Mouse (Mus musculus): ENCODE results near the gene Fancf. TPM values are rescaled to one million over a fixed set of nuclear protein-coding genes. Genes with fewer than 3 reads are reported as not detected.

Gene Fancf
- polyA plus RNA-seq, 1 experiment: 14.4 TPM

DNA sequence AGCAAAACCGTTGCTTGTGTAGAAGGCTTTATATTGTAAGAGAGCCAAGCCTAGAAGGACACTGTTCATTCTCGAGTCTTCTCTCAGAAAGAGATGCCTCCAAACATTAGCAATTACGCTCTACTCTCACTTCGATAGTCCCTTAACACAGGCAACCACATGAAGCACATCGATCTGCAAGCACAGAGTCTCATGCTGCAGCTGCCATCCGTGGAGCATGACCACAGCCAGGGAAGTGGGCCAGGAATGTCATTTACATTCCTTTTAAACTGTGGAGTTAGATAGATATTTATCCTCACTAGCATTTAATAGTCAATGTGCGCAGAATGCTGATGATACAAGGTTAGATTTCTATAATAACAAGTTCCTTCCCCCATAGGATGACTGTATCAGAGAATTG lies 21.6 kb downstream of the Fancf start:
- Histone ChIP-seq H3K36me3 (ENCODE audit: control insufficient read depth, insufficient read depth, low read length) (no peaks in the 10 kb centered on the region), H3K4me3 (ENCODE audit: low read depth, low read length) (no peak overlapping the region), H3K27me3 (ENCODE audit: control insufficient read depth, insufficient read depth, low read length) (no peaks in the 10 kb centered on the region), H3K27ac (ENCODE audit: insufficient read depth, low read depth, low read length) (no peak overlapping the region), H3K4me1 (ENCODE audit: control insufficient read depth, insufficient read depth, insufficient read length, low read length) (no peaks in the 10 kb centered on the region)
- TF ChIP-seq POLR2A (IDR thresholded peaks at IDR 0.05; ENCODE audit: low read depth, low read length) (no peak), CTCF (IDR thresholded peaks at IDR 0.05; ENCODE audit: extremely low read depth, insufficient read length, insufficient replicate concordance, low read depth, low read length) (no peak)
- WGBS: 72% methylated on average over 7 of the region's 7 CpGs

DNA sequence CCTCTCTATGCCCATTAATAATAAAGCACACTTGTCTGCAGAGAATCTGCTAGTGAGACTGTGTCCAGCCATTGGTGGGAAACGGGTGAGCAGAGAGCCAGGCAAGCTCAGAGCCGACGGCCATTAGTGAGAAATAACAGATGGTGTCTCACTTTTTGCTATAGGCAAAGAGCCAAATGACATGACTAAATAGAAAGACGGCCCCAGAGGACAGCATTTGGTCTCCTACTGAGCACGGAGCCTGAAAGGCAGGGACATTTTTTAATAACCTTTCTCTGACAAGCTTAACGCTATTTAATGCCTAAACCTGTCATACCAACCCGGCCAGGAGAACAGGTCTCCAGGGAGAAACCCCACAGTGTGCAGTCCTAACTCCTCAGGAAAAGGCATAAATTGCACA lies 30.1 kb downstream of the Fancf start:
- Histone ChIP-seq H3K36me3 (ENCODE audit: control insufficient read depth, insufficient read depth, low read length) (no peaks in the 10 kb centered on the region), H3K27me3 (ENCODE audit: control insufficient read depth, insufficient read depth, low read length) (no peaks in the 10 kb centered on the region), H3K4me1 (ENCODE audit: control insufficient read depth, insufficient read depth, insufficient read length, low read length) (no peaks in the 10 kb centered on the region), H3K4me3 (ENCODE audit: low read depth, low read length) (no peak overlapping the region), H3K27ac (ENCODE audit: insufficient read depth, low read depth, low read length) (no peak overlapping the region)
- WGBS: 66% methylated on average over 7 of the region's 7 CpGs
- no peak for TF ChIP-seq CTCF (IDR thresholded peaks at IDR 0.05; ENCODE audit: extremely low read depth, insufficient read length, insufficient replicate concordance, low read depth, low read length)
- no peak for TF ChIP-seq POLR2A (IDR thresholded peaks at IDR 0.05; ENCODE audit: low read depth, low read length)

DNA sequence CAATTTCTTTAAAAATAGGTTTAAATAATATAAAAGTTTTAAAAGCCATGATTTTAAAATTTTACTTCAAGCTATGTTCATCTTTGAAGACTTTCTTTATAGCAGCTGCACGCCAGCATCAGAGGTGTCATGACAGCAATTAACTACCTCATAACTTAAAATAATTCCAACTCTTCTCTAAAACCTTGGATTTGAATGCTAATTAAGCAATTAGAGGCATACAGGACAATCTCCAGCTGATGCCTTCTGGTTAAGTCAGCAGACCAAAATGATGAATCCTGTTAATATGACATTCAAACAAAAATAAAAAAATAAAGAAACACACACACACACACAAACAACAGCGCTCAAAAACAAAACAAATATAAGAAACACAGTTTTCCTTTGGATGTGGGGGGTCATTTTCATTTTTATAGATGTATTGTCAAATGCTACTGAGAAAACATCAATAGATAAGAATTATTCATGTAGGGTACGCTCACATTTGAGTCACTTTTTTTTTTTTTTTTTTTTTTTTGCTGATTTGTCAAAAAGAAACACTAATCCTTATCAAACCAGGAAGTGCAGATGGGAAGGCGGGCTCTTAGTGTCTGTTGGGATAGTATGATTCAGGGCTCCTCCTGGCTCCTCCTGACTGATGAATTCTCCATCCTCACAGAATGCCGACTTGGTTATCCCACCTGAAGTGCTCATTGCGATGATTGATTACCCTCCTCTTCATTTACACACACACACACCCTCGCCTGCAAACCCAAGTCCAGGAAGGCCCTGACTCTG lies 38.3 kb downstream of the Fancf start:
- H3K27me3 ChIP-seq (ENCODE audit: control insufficient read depth, insufficient read depth, low read length): no peaks in the 10 kb centered on the region
- no peaks in the 10 kb centered on the region for H3K36me3 ChIP-seq (ENCODE audit: control insufficient read depth, insufficient read depth, low read length)
- H3K4me1 ChIP-seq (ENCODE audit: control insufficient read depth, insufficient read depth, insufficient read length, low read length): no peaks in the 10 kb centered on the region
- no peak overlapping the region for H3K27ac ChIP-seq (ENCODE audit: insufficient read depth, low read depth, low read length)
- H3K4me3 ChIP-seq (ENCODE audit: low read depth, low read length): no peak overlapping the region
- WGBS: 69% methylated on average over 7 of the region's 7 CpGs
- TF ChIP-seq POLR2A (IDR thresholded peaks at IDR 0.05; ENCODE audit: low read depth, low read length): no peak
- no peak for TF ChIP-seq CTCF (IDR thresholded peaks at IDR 0.05; ENCODE audit: extremely low read depth, insufficient read length, insufficient replicate concordance, low read depth, low read length)

DNA sequence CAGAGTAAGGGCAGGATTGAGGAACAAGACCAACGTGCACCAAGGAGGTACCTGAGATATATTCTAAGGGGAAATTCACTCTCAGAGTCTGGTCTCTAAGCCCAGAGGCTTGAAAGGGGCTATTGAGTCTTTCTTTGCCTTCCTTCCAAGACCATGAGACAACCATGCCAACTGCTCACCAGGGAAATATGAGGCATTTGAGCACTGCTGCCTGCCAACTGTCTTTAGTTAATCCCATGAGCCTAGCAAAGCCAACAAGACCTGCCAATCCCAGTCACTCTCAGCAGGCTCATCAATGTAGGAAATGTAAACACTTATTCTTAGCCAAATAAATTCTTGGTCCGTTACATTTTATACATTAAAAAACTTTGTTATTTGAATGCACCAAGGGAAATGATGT lies 40.6 kb downstream of the Fancf start:
- H3K4me1 ChIP-seq (ENCODE audit: control insufficient read depth, insufficient read depth, insufficient read length, low read length): no peaks in the 10 kb centered on the region
- H3K27me3 ChIP-seq (ENCODE audit: control insufficient read depth, insufficient read depth, low read length): no peaks in the 10 kb centered on the region
- no peak overlapping the region for H3K27ac ChIP-seq (ENCODE audit: insufficient read depth, low read depth, low read length)
- 56% methylated on average over 2 of the region's 2 CpGs for WGBS
- TF ChIP-seq POLR2A (IDR thresholded peaks at IDR 0.05; ENCODE audit: low read depth, low read length) (no peak), CTCF (IDR thresholded peaks at IDR 0.05; ENCODE audit: extremely low read depth, insufficient read length, insufficient replicate concordance, low read depth, low read length) (no peak)
- no peaks in the 10 kb centered on the region for H3K36me3 ChIP-seq (ENCODE audit: control insufficient read depth, insufficient read depth, low read length)
- no peak overlapping the region for H3K4me3 ChIP-seq (ENCODE audit: low read depth, low read length)

DNA sequence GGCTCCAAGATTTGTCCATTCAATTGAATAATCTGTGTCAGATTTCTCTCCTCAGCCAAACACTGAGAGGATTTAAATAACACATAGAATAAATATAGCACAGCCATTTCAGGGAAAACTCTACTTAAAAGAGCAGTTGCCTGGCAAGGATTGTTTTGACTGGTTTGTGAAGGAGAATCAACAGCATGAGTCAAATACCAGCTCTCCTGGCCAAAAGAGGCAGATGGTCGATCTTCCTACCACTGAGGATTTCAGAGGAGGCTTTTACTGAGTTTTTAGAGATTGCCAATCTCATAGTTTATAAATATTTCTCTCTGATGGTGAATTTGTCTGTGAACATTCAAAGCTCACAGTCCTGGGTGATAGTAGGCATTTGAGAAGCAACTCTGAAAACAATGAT lies 42.2 kb downstream of the Fancf start:
- TF ChIP-seq POLR2A (IDR thresholded peaks at IDR 0.05; ENCODE audit: low read depth, low read length) (no peak), CTCF (IDR thresholded peaks at IDR 0.05; ENCODE audit: extremely low read depth, insufficient read length, insufficient replicate concordance, low read depth, low read length) (no peak)
- Histone ChIP-seq H3K27ac (ENCODE audit: insufficient read depth, low read depth, low read length) (no peak overlapping the region), H3K4me3 (ENCODE audit: low read depth, low read length) (no peak overlapping the region), H3K36me3 (ENCODE audit: control insufficient read depth, insufficient read depth, low read length) (no peaks in the 10 kb centered on the region), H3K4me1 (ENCODE audit: control insufficient read depth, insufficient read depth, insufficient read length, low read length) (no peaks in the 10 kb centered on the region), H3K27me3 (ENCODE audit: control insufficient read depth, insufficient read depth, low read length) (no peaks in the 10 kb centered on the region)
- 72% methylated on average over 1 of the region's 1 CpGs for WGBS

DNA sequence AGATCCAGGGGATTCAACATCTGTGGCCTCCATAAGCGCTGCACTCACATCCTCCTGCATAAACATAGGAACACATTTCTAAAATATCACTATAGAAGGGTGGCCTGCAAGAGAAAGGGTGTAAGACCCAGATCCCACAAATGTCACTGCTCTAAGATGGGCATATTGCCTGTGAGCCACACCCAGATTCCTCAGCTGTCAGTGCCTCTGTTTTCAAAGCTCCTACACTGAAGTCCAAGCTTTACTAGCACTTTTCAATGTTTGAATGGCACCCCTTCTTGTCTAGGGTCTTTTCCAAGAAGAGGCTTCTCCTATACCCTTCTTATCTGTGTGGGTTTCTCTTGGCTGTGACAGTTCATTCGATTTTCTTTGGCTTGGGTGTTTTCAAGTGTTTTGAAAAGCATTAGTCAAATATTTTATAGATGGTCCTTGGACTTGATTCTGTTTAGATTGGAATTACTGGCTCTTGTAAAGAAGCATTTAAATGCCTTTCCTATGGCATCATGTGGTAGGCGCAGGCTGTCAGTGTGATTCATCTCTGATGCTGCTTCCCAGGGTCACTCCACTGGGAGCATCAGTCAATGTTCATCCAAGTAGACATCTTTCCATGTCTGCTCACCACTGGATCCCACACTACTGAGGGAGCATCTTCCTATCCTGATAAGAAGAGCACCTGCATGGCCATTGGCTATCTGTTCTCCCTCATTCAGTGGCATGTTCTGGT lies 43.7 kb downstream of the Fancf start:
- Histone ChIP-seq H3K4me3 (ENCODE audit: low read depth, low read length) (no peak overlapping the region), H3K27ac (ENCODE audit: insufficient read depth, low read depth, low read length) (no peak overlapping the region), H3K36me3 (ENCODE audit: control insufficient read depth, insufficient read depth, low read length) (no peaks in the 10 kb centered on the region), H3K27me3 (ENCODE audit: control insufficient read depth, insufficient read depth, low read length) (no peaks in the 10 kb centered on the region), H3K4me1 (ENCODE audit: control insufficient read depth, insufficient read depth, insufficient read length, low read length) (no peaks in the 10 kb centered on the region)
- TF ChIP-seq CTCF (IDR thresholded peaks at IDR 0.05; ENCODE audit: extremely low read depth, insufficient read length, insufficient replicate concordance, low read depth, low read length): no peak
- no peak for TF ChIP-seq POLR2A (IDR thresholded peaks at IDR 0.05; ENCODE audit: low read depth, low read length)
- WGBS: 58% methylated on average over 3 of the region's 3 CpGs

DNA sequence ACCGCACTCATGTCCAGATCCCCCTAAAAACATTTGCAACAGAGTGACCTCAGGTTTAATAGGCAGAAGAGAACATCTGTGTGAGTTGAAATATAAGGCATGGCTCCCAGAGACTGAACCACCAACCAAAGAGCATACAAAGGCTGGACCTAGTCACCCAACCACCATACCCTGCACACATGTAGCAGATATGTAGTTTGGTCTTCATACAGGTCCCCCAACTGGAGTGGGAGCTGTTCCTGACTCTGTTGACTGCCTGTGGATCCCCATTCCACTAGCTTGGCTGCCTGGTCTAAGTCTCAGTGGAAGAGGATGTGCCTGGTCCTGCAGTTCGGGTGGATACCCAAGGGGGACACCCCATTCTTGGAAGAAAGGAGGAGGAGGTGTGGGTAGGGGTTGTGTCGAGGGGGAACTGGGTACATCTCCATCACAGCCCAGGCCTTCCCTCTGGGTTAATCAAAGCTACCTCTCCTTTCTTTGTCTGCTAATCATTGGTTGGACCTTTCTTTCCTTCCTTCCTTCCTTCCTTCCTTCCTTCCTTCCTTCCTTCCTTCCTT lies 45.7 kb downstream of the Fancf start:
- TF ChIP-seq POLR2A (IDR thresholded peaks at IDR 0.05; ENCODE audit: low read depth, low read length): no peak
- TF ChIP-seq CTCF (IDR thresholded peaks at IDR 0.05; ENCODE audit: extremely low read depth, insufficient read length, insufficient replicate concordance, low read depth, low read length): no peak
- H3K27ac ChIP-seq (ENCODE audit: insufficient read depth, low read depth, low read length): no peak overlapping the region
- H3K27me3 ChIP-seq (ENCODE audit: control insufficient read depth, insufficient read depth, low read length): no peaks in the 10 kb centered on the region
- no peak overlapping the region for H3K4me3 ChIP-seq (ENCODE audit: low read depth, low read length)
- no peaks in the 10 kb centered on the region for H3K4me1 ChIP-seq (ENCODE audit: control insufficient read depth, insufficient read depth, insufficient read length, low read length)
- 54% methylated on average over 3 of the region's 3 CpGs for WGBS
- H3K36me3 ChIP-seq (ENCODE audit: control insufficient read depth, insufficient read depth, low read length): no peaks in the 10 kb centered on the region

Measured in small intestine, adult 2 months (tissue).